Mouse (Mus musculus) hindbrain, embryonic 11.5 days (tissue): Measurements from ENCODE around the gene Mcm3. TPM values are rescaled to one million over a fixed set of nuclear protein-coding genes. Genes with fewer than 3 reads are reported as not detected.

Experiments
- ATAC-seq: fragments of 200-750 bp; cut with Nextera tagmentation; 2 replicates; pipeline ENCODE4 v1.8.0; 2017; ENCODE audit warnings: mild to moderate bottlenecking, moderate TSS enrichment, moderate library complexity; ENCODE audit not compliant: low FRiP score
- DNase-seq: peaks from one replicate; pipeline ENCODE4 v3.0.0-alpha.2; 2015; ENCODE audit warnings: low spot score
- H3K27ac ChIP-seq: fragments of 300-500 bp; sonication (generic); 2 replicates; pipeline ENCODE4 v1.5.1; 2014; ENCODE audit warnings: mild to moderate bottlenecking, low read depth, low read length
- H3K27me3 ChIP-seq: fragments of 300-500 bp; sonication (generic); 2 replicates; pipeline ENCODE4 v1.6.1; 2014; ENCODE audit warnings: mild to moderate bottlenecking, low read length, moderate library complexity, mixed read lengths; ENCODE audit not compliant: control insufficient read depth, insufficient read depth
- H3K36me3 ChIP-seq: fragments of 300-500 bp; sonication (generic); 2 replicates; pipeline ENCODE4 v1.6.1; 2014; ENCODE audit warnings: mild to moderate bottlenecking, low read length, moderate library complexity, mixed read lengths; ENCODE audit not compliant: control insufficient read depth, insufficient read depth
- H3K4me1 ChIP-seq: fragments of 300-500 bp; sonication (generic); replicated peaks from 2 replicates; pipeline ENCODE4 v1.6.1; 2014; ENCODE audit warnings: low read length, mixed read lengths; ENCODE audit not compliant: control insufficient read depth, insufficient read depth
- H3K4me2 ChIP-seq: fragments of 300-500 bp; sonication (generic); replicated peaks from 2 replicates; pipeline ENCODE4 v1.6.1; 2014; ENCODE audit warnings: mild to moderate bottlenecking, low read depth, low read length
- H3K4me3 ChIP-seq: fragments of 300-500 bp; sonication (generic); 2 replicates; pipeline ENCODE4 v1.5.1; 2014; ENCODE audit warnings: low read depth, low read length
- H3K9ac ChIP-seq: fragments of 300-500 bp; sonication (generic); 2 replicates; pipeline ENCODE4 v1.6.1; 2014; ENCODE audit warnings: low read depth, low read length
- H3K9me3 ChIP-seq: fragments of 300-500 bp; sonication (generic); 2 replicates; pipeline ENCODE4 v1.6.1; 2016; ENCODE audit warnings: low read length; ENCODE audit not compliant: control insufficient read depth
- WGBS: fragments of 180-500 bp; shearing (Covaris S2); extraction: QIAGEN DNeasy Blood & Tissue Kit; methylation state at CpG from one replicate; pipeline ENCODE4 v1.1.7; 2014; 5-methylcytosine and 5-hydroxymethylcytosine counted together
- polyA plus RNA-seq: library from polyadenylated mRNA; unstranded; fragments of >200 nt; fragmentation: Nextera tagmentation; extraction: Ambion mirVana; gene quantifications from 2 replicates; pipeline ENCODE4 v1.2.1, GENCODE M21; 2014

Mcm3 gene
- polyA plus RNA-seq, 1 experiment from 2014 or later, result 152 TPM

GRCm38 (mm10) chr1:20836551-20837125, 16.5 kb upstream of the Mcm3 start:
- Histone ChIP-seq H3K4me3 (no peak overlapping the region), H3K4me2 (no peak overlapping the region), H3K27me3 (no peaks in the 10 kb centered on the region), H3K27ac (no peak overlapping the region), H3K9ac (no peak overlapping the region), H3K36me3 (no peaks in the 10 kb centered on the region), H3K9me3 (no peaks in the 10 kb centered on the region), H3K4me1 (no peaks in the 10 kb centered on the region)
- no peak for ATAC-seq
- WGBS, result 89% methylated on average over 3 of the region's 3 CpGs
- DNase-seq, result no peak

- 77% methylated on average over 3 of the region's 4 CpGs for WGBS
Measured at GRCm38 (mm10) chr1:20833141-20833511, 13.0 kb upstream of the Mcm3 start.

GRCm38 (mm10) chr1:20832473-20833140, 12.5 kb upstream of the Mcm3 start:
- H3K9ac ChIP-seq, result no peak overlapping the region
- no peaks in the 10 kb centered on the region for H3K4me1 ChIP-seq
- no peak overlapping the region for H3K27ac ChIP-seq
- no peak for ATAC-seq
- H3K36me3 ChIP-seq, result no peaks in the 10 kb centered on the region
- H3K9me3 ChIP-seq, result no peaks in the 10 kb centered on the region
- H3K27me3 ChIP-seq, result no peaks in the 10 kb centered on the region
- WGBS, result 70% methylated on average over 5 of the region's 5 CpGs
- no peak for DNase-seq
- H3K4me2 ChIP-seq, result no peak overlapping the region
- no peak overlapping the region for H3K4me3 ChIP-seq

More at GRCm38 (mm10) chr1:20833141-20833511, 13.0 kb upstream of the Mcm3 start:
- Histone ChIP-seq H3K27me3 (no peaks in the 10 kb centered on the region), H3K4me3 (no peak overlapping the region), H3K9me3 (no peaks in the 10 kb centered on the region), H3K36me3 (no peaks in the 10 kb centered on the region), H3K27ac (no peak overlapping the region), H3K9ac (no peak overlapping the region), H3K4me1 (no peaks in the 10 kb centered on the region), H3K4me2 (no peak overlapping the region)
- no peak for ATAC-seq
- DNase-seq, result no peak

- DNase-seq, result no peak
- 88% methylated on average over 1 of the region's 1 CpGs for WGBS
- ATAC-seq, result no peak
Measured at GRCm38 (mm10) chr1:20830546-20830945, 10.4 kb upstream of the Mcm3 start.

GRCm38 (mm10) chr1:20828061-20828460, 7.9 kb upstream of the Mcm3 start:
- DNase-seq, result no peak
- Histone ChIP-seq H3K4me2 (no peak overlapping the region), H3K27ac (no peak overlapping the region), H3K9ac (no peak overlapping the region), H3K36me3 (no peaks in the 10 kb centered on the region), H3K9me3 (no peaks in the 10 kb centered on the region), H3K27me3 (no peaks in the 10 kb centered on the region), H3K4me3 (no peak overlapping the region), H3K4me1 (no peaks in the 10 kb centered on the region)
- 82% methylated on average over 2 of the region's 2 CpGs for whole genome bisulfite sequencing
- ATAC-seq, result no peak

More at GRCm38 (mm10) chr1:20830546-20830945, 10.4 kb upstream of the Mcm3 start:
- Histone ChIP-seq H3K27ac (no peak overlapping the region), H3K4me1 (no peaks in the 10 kb centered on the region), H3K4me2 (no peak overlapping the region), H3K9me3 (no peaks in the 10 kb centered on the region), H3K4me3 (no peak overlapping the region), H3K27me3 (no peaks in the 10 kb centered on the region), H3K36me3 (no peaks in the 10 kb centered on the region), H3K9ac (no peak overlapping the region)

GRCm38 (mm10) chr1:20825036-20825435, 4.9 kb upstream of the Mcm3 start:
- Histone ChIP-seq H3K27me3 (no peaks in the 10 kb centered on the region), H3K4me1 (no peaks in the 10 kb centered on the region)
- ATAC-seq, result no peak

GRCm38 (mm10) chr1:20823906-20824305, 3.8 kb upstream of the Mcm3 start:
- 67% methylated on average over 2 of the region's 2 CpGs for WGBS
- no peak overlapping the region for H3K9ac ChIP-seq
- no peak overlapping the region for H3K4me3 ChIP-seq
- DNase-seq, result no peak
- no peak overlapping the region for H3K27ac ChIP-seq
- no peak for ATAC-seq
- H3K4me1 ChIP-seq, result no peaks in the 10 kb centered on the region
- no peaks in the 10 kb centered on the region for H3K36me3 ChIP-seq
- no peaks in the 10 kb centered on the region for H3K27me3 ChIP-seq
- no peaks in the 10 kb centered on the region for H3K9me3 ChIP-seq
- no peak overlapping the region for H3K4me2 ChIP-seq

More at GRCm38 (mm10) chr1:20825036-20825435, 4.9 kb upstream of the Mcm3 start:
- Histone ChIP-seq H3K27ac (no peak overlapping the region), H3K9me3 (no peaks in the 10 kb centered on the region), H3K4me3 (no peak overlapping the region), H3K4me2 (no peak overlapping the region), H3K9ac (no peak overlapping the region), H3K36me3 (no peaks in the 10 kb centered on the region)
- no peak for DNase-seq

GRCm38 (mm10) chr1:20823471-20823870, 3.4 kb upstream of the Mcm3 start:
- Histone ChIP-seq H3K4me2 (no peak overlapping the region), H3K9me3 (no peaks in the 10 kb centered on the region), H3K4me1 (no peaks in the 10 kb centered on the region), H3K36me3 (no peaks in the 10 kb centered on the region), H3K9ac (no peak overlapping the region), H3K4me3 (no peak overlapping the region), H3K27ac (no peak overlapping the region), H3K27me3 (no peaks in the 10 kb centered on the region)
- ATAC-seq, result no peak
- no peak for DNase-seq
- WGBS, result 47% methylated on average over 4 of the region's 4 CpGs

GRCm38 (mm10) chr1:20820959-20821358, 847 bp upstream of the Mcm3 start:
- ATAC-seq, result no peak
- Histone ChIP-seq H3K4me2 (no peak overlapping the region), H3K4me1 (no peaks in the 10 kb centered on the region), H3K9me3 (no peaks in the 10 kb centered on the region), H3K4me3 (no peak overlapping the region), H3K36me3 (peaks cover 5% of the 10 kb centered on the region; the same call in 1 of the 2 replicates), H3K27me3 (no peaks in the 10 kb centered on the region), H3K9ac (no peak overlapping the region), H3K27ac (no peak overlapping the region)
- DNase-seq, result no peak
- WGBS, result 90% methylated on average over 4 of the region's 4 CpGs
